Mouse (Mus musculus): ENCODE results near the gene Tmem163. TPM values are rescaled to one million over a fixed set of nuclear protein-coding genes. Genes with fewer than 3 reads are reported as not detected.

Gene Tmem163
- polyA plus RNA-seq, 1 experiment from 2014 or later = 8.8 TPM

DNA sequence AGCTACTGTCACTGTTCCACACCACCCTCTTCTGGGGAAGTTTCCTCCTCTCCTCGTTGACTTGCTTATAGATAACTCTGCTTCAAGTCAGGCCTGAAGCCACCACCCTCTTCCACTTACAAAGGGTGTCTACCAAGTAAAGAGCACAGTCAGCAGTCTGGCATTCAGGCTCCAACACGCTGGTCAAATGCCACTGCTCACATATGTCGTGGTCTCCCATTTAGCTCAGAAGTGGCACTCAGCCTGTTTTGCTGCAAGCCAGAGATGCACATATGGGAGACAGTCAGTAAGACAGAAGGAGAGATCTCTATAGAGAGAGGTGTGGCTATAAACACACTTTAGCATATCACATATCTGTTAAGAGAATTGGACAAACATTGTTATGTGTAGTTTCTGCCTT is 89.8 kb downstream of the Tmem163 start:
- H3K4me1 ChIP-seq = no peaks in the 10 kb centered on the region
- H3K4me3 ChIP-seq = no peak overlapping the region
- no peak for ATAC-seq (ENCODE audit: insufficient number of reproducible peaks, insufficient read depth, low FRiP score, low TSS enrichment, low read depth)
- H3K9ac ChIP-seq = no peak overlapping the region
- no peak overlapping the region for H3K4me2 ChIP-seq
- 72% methylated on average over 3 of the region's 3 CpGs for WGBS
- H3K36me3 ChIP-seq = no peaks in the 10 kb centered on the region
- no peaks in the 10 kb centered on the region for H3K27me3 ChIP-seq
- H3K9me3 ChIP-seq = 0 out of 2 replicates have a peak, but pooled peaks cover 3% of the 10 kb centered on the region
- H3K27ac ChIP-seq = no peak overlapping the region

DNA sequence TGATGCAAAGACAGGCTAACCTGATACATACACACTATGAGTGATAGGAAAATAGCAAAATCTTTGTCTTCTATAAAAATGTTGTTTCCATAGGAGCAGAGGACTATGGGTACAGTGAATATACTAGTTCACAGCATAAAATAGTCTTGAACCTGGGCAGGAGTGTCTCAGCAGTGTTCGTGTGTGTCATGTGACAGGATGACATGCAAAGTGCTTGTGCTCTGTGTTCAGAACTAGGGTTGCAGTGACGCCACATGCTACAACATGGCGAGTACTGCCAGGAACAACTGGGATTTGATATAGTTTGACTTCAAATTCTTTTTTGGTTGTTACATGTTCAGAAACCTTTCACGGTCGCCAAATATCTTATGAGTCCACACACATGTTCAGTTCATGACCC is 92.3 kb downstream of the Tmem163 start:
- Histone ChIP-seq H3K9me3 (0 out of 2 replicates have a peak, but pooled peaks cover 3% of the 10 kb centered on the region), H3K9ac (no peak overlapping the region), H3K36me3 (no peaks in the 10 kb centered on the region), H3K4me2 (no peak overlapping the region), H3K27me3 (no peaks in the 10 kb centered on the region), H3K27ac (no peak overlapping the region), H3K4me3 (no peak overlapping the region), H3K4me1 (no peaks in the 10 kb centered on the region)
- ATAC-seq (ENCODE audit: insufficient number of reproducible peaks, insufficient read depth, low FRiP score, low TSS enrichment, low read depth) = no peak
- WGBS = 85% methylated on average over 5 of the region's 5 CpGs

DNA sequence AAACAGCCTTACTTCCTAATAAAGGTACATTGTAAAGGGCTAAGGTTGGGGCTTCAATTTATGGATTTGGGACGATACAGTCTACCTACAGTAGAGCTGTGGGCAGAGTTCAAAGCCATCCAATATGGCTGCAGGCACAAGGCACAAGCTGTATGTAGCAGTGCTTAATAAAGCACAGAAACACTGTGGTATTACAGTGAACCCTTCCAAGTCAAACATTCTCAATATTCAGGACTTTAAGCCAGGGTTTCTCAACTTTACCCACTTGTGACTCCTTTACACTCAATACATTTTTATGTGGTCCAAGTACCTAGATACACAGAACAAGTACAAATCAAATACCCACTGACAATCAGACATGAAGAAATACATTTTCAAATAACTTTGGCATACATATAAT is 93.2 kb downstream of the Tmem163 start:
- Histone ChIP-seq H3K9me3 (0 out of 2 replicates have a peak, but pooled peaks cover 3% of the 10 kb centered on the region), H3K27me3 (no peaks in the 10 kb centered on the region), H3K4me2 (no peak overlapping the region), H3K9ac (no peak overlapping the region), H3K4me3 (no peak overlapping the region), H3K4me1 (no peaks in the 10 kb centered on the region), H3K36me3 (no peaks in the 10 kb centered on the region), H3K27ac (no peak overlapping the region)
- WGBS = 80% methylated on average over 1 of the region's 1 CpGs
- ATAC-seq (ENCODE audit: insufficient number of reproducible peaks, insufficient read depth, low FRiP score, low TSS enrichment, low read depth) = no peak

DNA sequence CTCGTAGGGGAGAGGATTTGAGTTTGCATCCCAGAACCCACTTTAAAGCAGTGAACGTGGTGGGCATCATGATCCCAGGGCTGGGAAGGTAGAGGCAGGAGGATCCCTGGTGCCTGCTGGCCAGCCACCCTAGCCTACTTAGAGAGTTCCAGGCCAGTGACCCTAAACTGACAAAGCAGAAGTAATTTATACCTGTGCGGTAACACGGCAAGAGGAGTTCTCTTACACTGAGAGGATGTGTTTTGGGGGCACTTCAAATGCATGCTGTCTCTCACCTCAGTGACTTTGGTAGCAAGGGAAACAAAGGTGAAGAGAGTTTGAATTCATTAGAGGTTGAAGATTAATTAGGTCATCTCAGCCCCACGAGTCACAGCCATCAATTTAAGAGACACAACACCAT is 101.4 kb downstream of the Tmem163 start:
- WGBS = 76% methylated on average over 5 of the region's 5 CpGs
- H3K36me3 ChIP-seq = no peaks in the 10 kb centered on the region
- no peaks in the 10 kb centered on the region for H3K27me3 ChIP-seq
- no peaks in the 10 kb centered on the region for H3K4me1 ChIP-seq
- no peak for ATAC-seq (ENCODE audit: insufficient number of reproducible peaks, insufficient read depth, low FRiP score, low TSS enrichment, low read depth)
- H3K27ac ChIP-seq = no peak overlapping the region
- H3K9ac ChIP-seq = no peak overlapping the region
- no peak overlapping the region for H3K4me3 ChIP-seq
- no peaks in the 10 kb centered on the region for H3K9me3 ChIP-seq
- H3K4me2 ChIP-seq = no peak overlapping the region

DNA sequence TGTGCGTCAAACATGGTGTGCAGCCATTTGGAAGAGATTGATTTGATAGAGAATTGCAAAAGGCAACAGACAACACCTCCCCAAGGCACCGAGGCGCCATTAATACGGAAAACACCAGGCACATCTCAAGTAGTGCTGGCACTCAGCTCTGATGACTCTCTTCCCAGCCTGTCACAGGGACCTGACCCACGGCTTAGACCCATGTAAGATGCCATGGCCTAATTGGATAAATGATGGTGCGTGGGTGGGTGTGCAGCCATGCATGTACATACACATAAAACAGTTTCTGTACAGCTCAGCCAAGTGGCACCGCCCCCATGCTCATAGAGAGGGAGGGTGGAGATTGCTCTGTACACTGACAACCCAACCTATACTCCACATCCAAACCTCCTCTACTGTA is 102.3 kb downstream of the Tmem163 start:
- 86% methylated on average over 7 of the region's 7 CpGs for WGBS

DNA sequence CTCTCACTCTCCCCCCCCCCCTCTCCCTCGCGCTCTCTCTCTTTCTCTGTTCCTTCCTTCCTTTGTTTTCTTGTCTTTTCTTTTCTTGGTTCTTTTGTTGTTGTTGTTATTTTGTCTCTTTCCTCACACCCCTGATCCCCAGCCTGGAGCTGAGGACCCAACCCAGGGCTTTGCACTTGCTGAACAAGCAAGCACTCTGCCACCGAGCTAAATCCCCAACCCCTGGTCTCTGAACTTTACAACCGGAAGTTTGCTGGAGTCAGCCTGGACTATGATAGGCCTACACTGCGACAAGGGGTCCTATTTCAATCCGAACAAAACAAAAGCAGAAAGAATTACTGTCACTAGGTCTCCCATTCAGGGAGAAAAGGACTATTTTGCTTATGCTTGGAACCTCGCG is 102.8 kb downstream of the Tmem163 start:
- ATAC-seq (ENCODE audit: insufficient number of reproducible peaks, insufficient read depth, low FRiP score, low TSS enrichment, low read depth) = no peak

More for the DNA sequence above, 102.3 kb downstream of the Tmem163 start:
- H3K4me3 ChIP-seq = no peak overlapping the region
- no peaks in the 10 kb centered on the region for H3K36me3 ChIP-seq
- no peaks in the 10 kb centered on the region for H3K27me3 ChIP-seq
- no peak for ATAC-seq (ENCODE audit: insufficient number of reproducible peaks, insufficient read depth, low FRiP score, low TSS enrichment, low read depth)
- H3K4me2 ChIP-seq = no peak overlapping the region
- no peak overlapping the region for H3K27ac ChIP-seq
- no peaks in the 10 kb centered on the region for H3K9me3 ChIP-seq
- no peak overlapping the region for H3K9ac ChIP-seq
- H3K4me1 ChIP-seq = no peaks in the 10 kb centered on the region

DNA sequence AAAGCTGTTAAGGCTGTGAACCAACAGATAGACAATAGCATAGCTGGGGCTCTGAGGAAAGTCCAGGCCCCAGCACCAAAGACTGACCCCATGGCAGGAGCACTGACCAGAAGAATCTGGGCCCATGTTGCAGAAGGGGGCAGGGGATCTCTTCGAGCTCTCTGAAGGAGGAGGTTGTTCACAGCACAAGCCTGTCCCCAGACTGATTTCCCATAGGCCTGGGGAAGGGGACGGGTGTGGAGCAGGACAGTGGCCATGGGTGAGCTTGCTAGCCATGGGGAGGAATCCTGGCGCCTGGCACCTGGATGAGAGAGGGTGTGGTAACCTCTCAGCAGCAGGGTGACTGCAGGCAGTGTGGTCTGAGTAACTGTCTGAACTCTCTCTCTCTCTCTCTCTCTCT is 103.2 kb downstream of the Tmem163 start:
- no peaks in the 10 kb centered on the region for H3K27me3 ChIP-seq
- no peaks in the 10 kb centered on the region for H3K9me3 ChIP-seq
- H3K4me2 ChIP-seq = no peak overlapping the region
- H3K4me1 ChIP-seq = no peaks in the 10 kb centered on the region
- no peak for ATAC-seq (ENCODE audit: insufficient number of reproducible peaks, insufficient read depth, low FRiP score, low TSS enrichment, low read depth)
- H3K27ac ChIP-seq = no peak overlapping the region
- 44% methylated on average over 3 of the region's 3 CpGs for WGBS
- H3K4me3 ChIP-seq = no peak overlapping the region
- no peaks in the 10 kb centered on the region for H3K36me3 ChIP-seq
- H3K9ac ChIP-seq = no peak overlapping the region

More for the DNA sequence above, 102.8 kb downstream of the Tmem163 start:
- Histone ChIP-seq H3K4me2 (no peak overlapping the region), H3K27me3 (no peaks in the 10 kb centered on the region), H3K36me3 (no peaks in the 10 kb centered on the region), H3K27ac (no peak overlapping the region), H3K9ac (no peak overlapping the region), H3K9me3 (no peaks in the 10 kb centered on the region), H3K4me3 (no peak overlapping the region), H3K4me1 (no peaks in the 10 kb centered on the region)
- 29% methylated on average over 8 of the region's 8 CpGs for WGBS

DNA sequence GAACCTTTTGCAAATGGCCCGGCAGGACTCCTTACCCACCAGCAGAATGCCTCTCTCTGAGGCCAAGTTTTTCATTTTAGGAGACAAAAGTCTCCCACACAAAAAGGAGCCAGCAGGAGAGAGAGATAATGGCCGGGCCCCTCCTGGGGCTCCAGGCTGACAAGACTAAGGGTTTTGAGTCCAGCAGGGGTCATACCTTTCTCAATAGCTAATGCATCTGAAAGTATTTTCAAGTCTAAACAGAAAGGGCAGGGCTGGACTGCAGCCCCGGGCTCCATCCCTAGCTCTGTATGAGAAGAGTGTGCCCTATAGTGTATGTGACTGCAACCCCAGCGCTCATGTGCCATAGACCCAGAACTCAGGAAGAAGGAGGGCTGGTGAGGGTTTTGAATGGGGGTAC is 103.7 kb downstream of the Tmem163 start:
- Histone ChIP-seq H3K9me3 (no peaks in the 10 kb centered on the region), H3K27me3 (no peaks in the 10 kb centered on the region), H3K4me2 (no peak overlapping the region), H3K36me3 (no peaks in the 10 kb centered on the region), H3K27ac (no peak overlapping the region), H3K4me3 (no peak overlapping the region), H3K9ac (no peak overlapping the region), H3K4me1 (no peaks in the 10 kb centered on the region)
- no peak for ATAC-seq (ENCODE audit: insufficient number of reproducible peaks, insufficient read depth, low FRiP score, low TSS enrichment, low read depth)
- 32% methylated on average over 4 of the region's 4 CpGs for WGBS

DNA sequence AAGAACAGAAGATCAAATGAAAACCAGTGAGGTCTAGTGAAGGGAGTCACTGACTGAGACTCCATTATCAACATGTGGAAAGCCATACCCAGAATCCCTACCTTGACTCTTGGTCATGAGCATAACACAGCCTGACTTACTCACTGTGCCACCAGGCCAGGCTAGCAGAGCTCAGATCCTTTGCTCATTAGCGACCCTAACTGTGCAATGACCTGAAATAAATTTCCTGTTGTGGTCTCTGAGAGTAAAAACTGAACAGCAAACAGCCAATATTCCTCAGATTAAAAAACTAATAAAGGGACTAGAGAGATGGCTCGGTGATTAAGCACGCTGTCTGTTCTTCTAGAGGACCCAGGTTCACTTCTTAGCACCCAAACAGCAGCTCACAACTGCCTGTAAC is 106.2 kb downstream of the Tmem163 start:
- Histone ChIP-seq H3K27me3 (no peaks in the 10 kb centered on the region), H3K4me1 (no peaks in the 10 kb centered on the region), H3K36me3 (no peaks in the 10 kb centered on the region), H3K4me3 (no peak overlapping the region), H3K9ac (no peak overlapping the region), H3K4me2 (no peak overlapping the region), H3K9me3 (no peaks in the 10 kb centered on the region), H3K27ac (no peak overlapping the region)
- no peak for ATAC-seq (ENCODE audit: insufficient number of reproducible peaks, insufficient read depth, low FRiP score, low TSS enrichment, low read depth)
- WGBS = 85% methylated on average over 3 of the region's 3 CpGs

DNA sequence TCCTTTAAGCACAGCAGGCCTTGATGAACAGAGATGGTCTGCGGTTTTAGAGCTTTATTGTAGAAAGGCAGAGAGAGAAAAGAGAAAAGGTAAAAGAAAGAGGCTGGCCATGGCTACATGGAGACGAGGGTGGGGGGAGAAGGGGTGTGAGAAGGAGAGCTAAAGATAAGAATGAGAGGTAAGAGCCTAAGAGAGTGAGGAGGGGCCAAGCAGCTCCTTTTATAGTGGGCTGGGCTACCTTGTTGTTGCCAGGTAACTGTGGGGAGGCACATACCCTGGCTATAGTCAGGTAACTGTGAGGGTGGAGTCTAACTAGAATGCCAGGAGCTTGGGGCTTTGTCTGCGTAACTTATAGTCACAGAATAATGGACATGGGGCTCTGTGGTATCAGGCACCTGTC is 110.7 kb downstream of the Tmem163 start:
- no peaks in the 10 kb centered on the region for H3K9me3 ChIP-seq
- H3K4me2 ChIP-seq = no peak overlapping the region
- WGBS = 77% methylated on average over 3 of the region's 3 CpGs
- H3K27ac ChIP-seq = no peak overlapping the region
- no peak overlapping the region for H3K9ac ChIP-seq
- H3K36me3 ChIP-seq = no peaks in the 10 kb centered on the region
- H3K4me3 ChIP-seq = no peak overlapping the region
- no peak for ATAC-seq (ENCODE audit: insufficient number of reproducible peaks, insufficient read depth, low FRiP score, low TSS enrichment, low read depth)
- no peaks in the 10 kb centered on the region for H3K4me1 ChIP-seq
- no peaks in the 10 kb centered on the region for H3K27me3 ChIP-seq

DNA sequence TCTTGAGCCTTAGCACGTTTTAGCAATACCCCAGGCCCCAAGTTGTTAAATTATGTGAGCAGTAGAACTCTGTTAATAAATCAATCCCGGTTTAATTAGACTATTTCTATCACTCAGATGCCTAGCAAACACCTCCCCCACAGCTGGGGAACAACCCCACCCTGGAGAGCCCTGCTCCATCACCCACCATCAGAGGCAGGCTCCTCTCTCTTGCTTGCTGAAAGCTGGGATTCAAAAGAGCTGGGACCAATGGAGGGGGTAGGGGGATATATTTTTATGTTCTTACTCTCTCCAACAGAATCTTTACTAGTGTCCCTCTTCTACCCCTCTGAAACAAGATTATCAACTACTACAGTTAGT is 122.9 kb downstream of the Tmem163 start:
- H3K27ac ChIP-seq = no peak overlapping the region
- H3K27me3 ChIP-seq = no peaks in the 10 kb centered on the region

DNA sequence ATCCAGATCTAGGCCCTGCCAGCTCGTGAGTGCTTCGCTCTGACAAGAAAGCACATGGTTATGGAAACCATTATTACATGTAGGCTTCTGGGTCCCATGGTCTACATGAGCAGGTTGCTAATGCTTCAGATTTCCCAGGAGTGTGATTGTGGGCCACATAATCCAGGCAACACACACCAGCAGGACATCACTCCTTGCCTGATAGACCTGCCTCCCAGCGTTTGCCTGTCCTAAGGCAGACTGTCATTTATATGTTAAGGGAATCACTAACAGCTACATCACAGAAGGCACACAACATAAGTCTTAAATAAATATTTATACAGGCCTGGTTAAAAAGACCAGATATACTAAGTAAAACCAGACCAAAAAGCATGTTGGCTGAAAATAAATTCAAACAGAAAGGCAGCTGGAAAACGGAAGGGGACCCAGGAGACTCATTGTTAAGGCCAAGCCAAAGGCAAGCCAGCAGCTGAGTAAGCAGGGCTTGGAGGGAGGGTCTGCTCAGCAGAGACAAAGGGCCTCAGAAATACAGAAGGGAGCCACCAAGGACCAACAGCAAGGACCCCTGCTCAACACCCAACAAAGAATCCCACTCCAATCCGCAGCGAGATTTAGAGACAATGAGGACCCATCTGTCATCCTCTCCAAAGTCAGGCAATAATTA is 123.4 kb downstream of the Tmem163 start:
- no peaks in the 10 kb centered on the region for H3K36me3 ChIP-seq
- H3K27me3 ChIP-seq = no peaks in the 10 kb centered on the region
- no peak overlapping the region for H3K27ac ChIP-seq
- peaks cover 6% of the 10 kb centered on the region; the same call in 1 of the 2 replicates for H3K4me1 ChIP-seq
- WGBS = 58% methylated on average over 6 of the region's 6 CpGs
- no peak overlapping the region for H3K4me3 ChIP-seq
- no peak overlapping the region for H3K9ac ChIP-seq
- no peak for ATAC-seq (ENCODE audit: insufficient number of reproducible peaks, insufficient read depth, low FRiP score, low TSS enrichment, low read depth)
- H3K4me2 ChIP-seq = no peak overlapping the region
- H3K9me3 ChIP-seq = no peaks in the 10 kb centered on the region

More for the DNA sequence above, 122.9 kb downstream of the Tmem163 start:
- Histone ChIP-seq H3K36me3 (no peaks in the 10 kb centered on the region), H3K4me1 (peaks cover 6% of the 10 kb centered on the region; the same call in 1 of the 2 replicates), H3K9ac (no peak overlapping the region), H3K4me2 (no peak overlapping the region), H3K9me3 (no peaks in the 10 kb centered on the region), H3K4me3 (no peak overlapping the region)
- 54% methylated on average over 2 of the region's 2 CpGs for WGBS
- ATAC-seq (ENCODE audit: insufficient number of reproducible peaks, insufficient read depth, low FRiP score, low TSS enrichment, low read depth) = no peak

Data from embryonic facial prominence, embryonic 13.5 days (tissue).